Mouse (Mus musculus) right cerebral cortex, postnatal 10 days (tissue): ENCODE data around the gene Mta1.
A peak's percentile ranks its signal among the peaks of the same experiment; 100 is the strongest.

Source experiments
- DNase-seq, 2 experiments: peaks; one replicate each; pipeline ENCODE4 v3.0.0; 2021; ENCODE audit warnings: low spot score in 2 of 2

Gene Mta1

GRCm38 (mm10) chr12:113185442-113186291 is 87.6 kb downstream of the Mta1 start, which contains the start of gene Tmem121:
Tmem121 (plus strand) TSS chr12:113185930.
- DNase-seq, result peak; percentile 65 to 67

GRCm38 (mm10) chr12:113186326-113187010 is 88.4 kb downstream of the Mta1 start:
- DNase-seq, result no peak
